Mouse (Mus musculus) forebrain, embryonic 16.5 days (tissue): ENCODE measurements around the gene Mb21d2. TPM values are rescaled to one million over a fixed set of nuclear protein-coding genes. Genes with fewer than 3 reads are reported as not detected.
A peak's percentile ranks its signal among the peaks of the same experiment; 100 is the strongest.

Experiments
- ATAC-seq: fragments of 200-750 bp; cut with Nextera tagmentation; 2 replicates; pipeline ENCODE4 v1.8.0; 2017; ENCODE audit warnings: mild to moderate bottlenecking, moderate library complexity
- H3K27ac ChIP-seq: fragments of 300-500 bp; sonication (generic); 2 replicates; pipeline ENCODE4 v1.5.1; 2014; ENCODE audit warnings: low read length, control low read depth
- H3K27me3 ChIP-seq: fragments of 300-500 bp; sonication (generic); replicated peaks from 2 replicates; pipeline ENCODE4 v1.6.1; 2014; ENCODE audit warnings: low read length; ENCODE audit not compliant: control insufficient read depth, insufficient read depth
- H3K36me3 ChIP-seq: fragments of 300-500 bp; sonication (generic); 2 replicates; pipeline ENCODE4 v1.6.1; 2014; ENCODE audit not compliant: control insufficient read depth, insufficient read depth
- H3K4me1 ChIP-seq: fragments of 300-500 bp; sonication (generic); replicated peaks from 2 replicates; pipeline ENCODE4 v1.6.1; 2014; ENCODE audit warnings: low read length; ENCODE audit not compliant: control insufficient read depth, insufficient read depth
- H3K4me2 ChIP-seq: fragments of 300-500 bp; sonication (generic); 2 replicates; pipeline ENCODE4 v1.6.1; 2014; ENCODE audit warnings: mild to moderate bottlenecking, low read length, control low read depth
- H3K4me3 ChIP-seq: fragments of 300-500 bp; sonication (generic); replicated peaks from 2 replicates; pipeline ENCODE4 v1.5.1; 2014; ENCODE audit warnings: mild to moderate bottlenecking, low read length, control low read depth
- H3K9ac ChIP-seq: fragments of 300-500 bp; sonication (generic); replicated peaks from 2 replicates; pipeline ENCODE4 v1.6.1; 2014; ENCODE audit warnings: low read depth, low read length, control low read depth
- H3K9me3 ChIP-seq: fragments of 300-500 bp; sonication (generic); 2 replicates; pipeline ENCODE4 v1.6.1; 2016; ENCODE audit warnings: low read length; ENCODE audit not compliant: control insufficient read depth
- WGBS: fragments of 180-500 bp; shearing (Covaris S2); extraction: QIAGEN DNeasy Blood & Tissue Kit; methylation state at CpG from one replicate; pipeline ENCODE4 v1.1.7; 2014; 5-methylcytosine and 5-hydroxymethylcytosine counted together
- polyA plus RNA-seq: library from polyadenylated mRNA; unstranded; fragments of >200 nt; fragmentation: Nextera tagmentation; extraction: Ambion mirVana; gene quantifications from 2 replicates; pipeline ENCODE4 v1.2.1, GENCODE M21; 2015

Mb21d2 gene
- 7.9 and 9.6 TPM in 2 replicates for polyA plus RNA-seq

GRCm38 (mm10) chr16:28928815-28929685 is at the start of gene Mb21d2:
Mb21d2 (minus strand) TSS chr16:28929673.
- Histone ChIP-seq H3K4me2 (peak within 1 kb of the TSS; percentile 69), H3K27ac (peak within 1 kb of the TSS; percentile 79), H3K4me1 (peaks cover 26% of the 10 kb centered on the region), H3K9me3 (no peaks in the 10 kb centered on the region), H3K36me3 (no peaks in the 10 kb centered on the region), H3K9ac (peak within 1 kb of the TSS; percentile 74), H3K4me3 (peak within 1 kb of the TSS; percentile 65), H3K27me3 (peaks cover 10% of the 10 kb centered on the region)
- under 1% methylated on average over 72 of the region's 73 CpGs for WGBS
- peak; percentile 60 for ATAC-seq

DNA sequence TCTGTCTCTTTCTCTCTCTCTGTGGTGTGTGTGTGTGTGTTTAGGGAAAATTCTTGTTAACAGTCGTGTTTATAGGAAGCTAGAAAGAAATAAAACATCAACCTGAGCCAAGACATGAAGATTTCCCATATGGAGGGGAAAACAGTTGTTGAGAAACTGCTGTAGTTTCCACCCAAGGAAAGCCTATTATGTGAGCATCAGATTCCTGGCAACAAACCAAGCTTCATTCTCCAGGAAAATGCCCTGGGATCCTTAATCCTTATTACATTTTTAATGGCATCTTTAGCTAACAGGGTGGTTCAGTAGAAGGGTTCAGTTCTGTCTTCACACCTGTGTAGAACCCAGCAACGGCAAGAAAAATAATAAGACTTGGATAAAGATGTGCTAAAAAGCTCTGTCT is 36.8 kb upstream of the Mb21d2 start:
- no peak for ATAC-seq
- 41% methylated on average over 2 of the region's 2 CpGs for WGBS
- Histone ChIP-seq H3K27ac (no peak overlapping the region), H3K36me3 (no peaks in the 10 kb centered on the region), H3K9ac (no peak overlapping the region), H3K4me1 (no peaks in the 10 kb centered on the region), H3K4me3 (no peak overlapping the region), H3K4me2 (no peak overlapping the region), H3K9me3 (no peaks in the 10 kb centered on the region), H3K27me3 (no peaks in the 10 kb centered on the region)

- Histone ChIP-seq H3K36me3 (no peaks in the 10 kb centered on the region), H3K27me3 (no peaks in the 10 kb centered on the region), H3K27ac (no peak overlapping the region), H3K4me1 (no peaks in the 10 kb centered on the region), H3K9ac (no peak overlapping the region), H3K4me2 (no peak overlapping the region), H3K4me3 (no peak overlapping the region), H3K9me3 (no peaks in the 10 kb centered on the region)
- no peak for ATAC-seq
- WGBS: 90% methylated on average over 4 of the region's 4 CpGs
These were observed 34.6 kb upstream of the Mb21d2 start for GRCm38 (mm10) chr16:28964048-28964447.

DNA sequence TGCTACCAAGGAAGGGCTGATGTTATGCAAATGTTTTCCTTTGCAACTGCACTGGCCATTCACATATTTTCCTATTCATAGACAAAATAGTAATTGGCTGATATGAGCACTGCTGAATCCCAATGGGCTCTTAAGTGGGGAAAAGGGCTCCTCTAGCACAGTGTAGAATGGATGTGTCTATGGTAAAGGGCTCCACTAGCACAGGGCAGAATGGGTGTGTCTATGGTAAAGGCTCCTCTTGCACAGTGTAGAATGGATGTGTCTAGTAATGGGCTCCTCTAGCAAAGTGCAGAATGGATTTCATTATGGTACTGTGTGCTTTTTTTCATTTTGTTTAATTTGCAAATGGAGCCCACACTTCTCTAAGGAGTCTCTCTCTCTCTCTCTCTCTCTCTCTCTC is 33.5 kb upstream of the Mb21d2 start:
- Histone ChIP-seq H3K9me3 (no peaks in the 10 kb centered on the region), H3K36me3 (no peaks in the 10 kb centered on the region), H3K4me1 (no peaks in the 10 kb centered on the region), H3K27me3 (no peaks in the 10 kb centered on the region), H3K9ac (no peak overlapping the region), H3K4me2 (no peak overlapping the region), H3K4me3 (no peak overlapping the region), H3K27ac (no peak overlapping the region)
- no peak for ATAC-seq

GRCm38 (mm10) chr16:28949810-28950209 is 20.3 kb upstream of the Mb21d2 start:
- H3K4me2 ChIP-seq: no peak overlapping the region
- no peak overlapping the region for H3K9ac ChIP-seq
- no peaks in the 10 kb centered on the region for H3K9me3 ChIP-seq
- WGBS: 68% methylated on average over 5 of the region's 5 CpGs
- H3K4me3 ChIP-seq: no peak overlapping the region
- no peak overlapping the region for H3K27ac ChIP-seq
- H3K27me3 ChIP-seq: no peaks in the 10 kb centered on the region
- no peak for ATAC-seq
- no peaks in the 10 kb centered on the region for H3K4me1 ChIP-seq
- no peaks in the 10 kb centered on the region for H3K36me3 ChIP-seq

DNA sequence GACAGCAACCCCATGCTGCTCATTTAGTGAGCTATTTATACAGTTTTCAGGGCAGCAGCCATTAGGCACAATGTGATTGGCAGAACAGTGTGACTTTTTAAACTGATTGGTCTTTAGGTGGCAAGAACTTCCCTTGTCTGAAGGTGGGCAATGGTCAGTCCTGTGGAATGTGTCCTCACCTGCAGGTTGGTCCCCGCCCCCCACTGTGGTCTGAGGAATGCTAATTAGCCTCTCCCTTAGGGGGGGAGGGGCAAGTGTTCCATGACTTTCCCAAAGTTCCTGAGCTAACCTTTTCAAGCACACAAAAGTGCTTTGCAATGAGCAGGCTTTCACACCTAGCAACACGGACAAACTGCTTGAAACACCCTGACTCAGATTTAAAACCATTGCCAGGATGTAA is 13.8 kb upstream of the Mb21d2 start:
- H3K36me3 ChIP-seq: no peaks in the 10 kb centered on the region
- no peaks in the 10 kb centered on the region for H3K9me3 ChIP-seq
- no peak overlapping the region for H3K4me2 ChIP-seq
- no peak overlapping the region for H3K9ac ChIP-seq
- no peak overlapping the region for H3K4me3 ChIP-seq
- no peaks in the 10 kb centered on the region for H3K27me3 ChIP-seq
- ATAC-seq: no peak
- 53% methylated on average over 2 of the region's 2 CpGs for WGBS
- no peaks in the 10 kb centered on the region for H3K4me1 ChIP-seq
- H3K27ac ChIP-seq: no peak overlapping the region

- no peaks in the 10 kb centered on the region for H3K9me3 ChIP-seq
- H3K4me2 ChIP-seq: no peak overlapping the region
These were observed 6.8 kb upstream of the Mb21d2 start for GRCm38 (mm10) chr16:28936181-28936792.

DNA sequence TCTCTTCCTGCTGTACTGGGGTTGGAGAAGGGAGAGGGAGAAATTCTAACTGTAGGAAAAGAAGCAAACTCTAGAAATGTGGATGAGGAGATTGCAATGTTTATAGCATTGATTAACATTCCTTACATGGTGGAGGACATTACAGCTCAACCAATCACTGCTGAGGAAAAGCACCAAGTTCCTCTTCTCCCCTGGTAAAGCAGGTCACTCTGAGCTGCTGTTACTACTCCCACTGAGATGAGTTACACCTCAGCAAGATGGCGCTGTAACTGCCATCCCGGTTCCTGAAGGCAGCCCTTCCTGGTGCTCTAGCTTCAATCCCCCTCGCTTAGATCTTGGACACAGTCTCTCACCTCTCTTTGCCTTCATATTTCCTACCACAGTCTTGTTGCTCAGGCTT is 6.2 kb upstream of the Mb21d2 start:
- no peaks in the 10 kb centered on the region for H3K36me3 ChIP-seq
- 82% methylated on average over 3 of the region's 3 CpGs for WGBS
- no peaks in the 10 kb centered on the region for H3K9me3 ChIP-seq
- ATAC-seq: no peak
- H3K4me3 ChIP-seq: no peak overlapping the region
- H3K4me1 ChIP-seq: no peaks in the 10 kb centered on the region
- no peak overlapping the region for H3K9ac ChIP-seq
- H3K4me2 ChIP-seq: no peak overlapping the region
- H3K27me3 ChIP-seq: peaks cover 6% of the 10 kb centered on the region
- no peak overlapping the region for H3K27ac ChIP-seq

More at GRCm38 (mm10) chr16:28936181-28936792, 6.8 kb upstream of the Mb21d2 start:
- WGBS: 60% methylated on average over 7 of the region's 7 CpGs
- Histone ChIP-seq H3K27me3 (peaks cover 3% of the 10 kb centered on the region; the same call in 1 of the 2 replicates), H3K4me1 (no peaks in the 10 kb centered on the region), H3K36me3 (no peaks in the 10 kb centered on the region), H3K9ac (no peak overlapping the region), H3K27ac (no peak overlapping the region), H3K4me3 (no peak overlapping the region)
- ATAC-seq: no peak

DNA sequence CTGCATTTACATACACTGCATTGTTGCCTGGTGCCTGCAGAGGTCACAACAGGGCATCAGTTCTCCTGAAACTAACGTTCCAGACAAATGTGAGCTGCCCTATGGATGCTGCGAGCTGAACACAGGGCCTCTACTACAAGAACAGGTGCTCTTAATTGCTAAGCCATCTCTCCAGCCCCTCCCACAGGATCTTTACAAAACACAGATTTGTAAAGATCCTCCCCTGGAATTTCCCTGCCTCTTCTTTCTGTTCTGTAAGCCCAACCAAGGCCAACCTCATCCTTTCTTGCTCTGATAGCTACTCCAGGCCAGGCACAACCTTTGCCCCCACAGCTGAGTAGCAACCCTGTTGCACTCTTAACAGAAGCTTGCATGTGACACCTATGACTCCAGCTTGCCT is 1.7 kb upstream of the Mb21d2 start:
- H3K27ac ChIP-seq: no peak overlapping the region
- no peak overlapping the region for H3K4me2 ChIP-seq
- peaks cover 26% of the 10 kb centered on the region for H3K4me1 ChIP-seq
- H3K36me3 ChIP-seq: no peaks in the 10 kb centered on the region
- no peak overlapping the region for H3K4me3 ChIP-seq
- 61% methylated on average over 2 of the region's 2 CpGs for WGBS
- H3K9ac ChIP-seq: no peak overlapping the region
- H3K9me3 ChIP-seq: no peaks in the 10 kb centered on the region
- H3K27me3 ChIP-seq: peaks cover 10% of the 10 kb centered on the region
- no peak for ATAC-seq
